Mouse (Mus musculus) stomach, postnatal 0 days (tissue): ENCODE data around the gene Cdc42ep2. TPM values are rescaled to one million over a fixed set of nuclear protein-coding genes. Genes with fewer than 3 reads are reported as not detected.

ENCODE experiments used
- ATAC-seq: fragments of 200-750 bp; cut with Nextera tagmentation; 2 replicates; pipeline ENCODE4 v1.8.0; 2017; ENCODE audit not compliant: low FRiP score, low TSS enrichment
- DNase-seq: peaks from one replicate; pipeline ENCODE4 v3.0.0-alpha.2; 2016; ENCODE audit warnings: low spot score
- H3K27ac ChIP-seq: fragments of 300-500 bp; sonication (generic); replicated peaks from 2 replicates; pipeline ENCODE4 v1.5.1; 2014; ENCODE audit warnings: mild to moderate bottlenecking, control low read depth
- H3K27me3 ChIP-seq: fragments of 300-500 bp; sonication (generic); 2 replicates; pipeline ENCODE4 v1.6.1; 2014; ENCODE audit warnings: low read length; ENCODE audit not compliant: control insufficient read depth, insufficient read depth
- H3K36me3 ChIP-seq: fragments of 300-500 bp; sonication (generic); 2 replicates; pipeline ENCODE4 v1.6.1; 2014; ENCODE audit warnings: low read length, mixed read lengths; ENCODE audit not compliant: control insufficient read depth, insufficient read depth
- H3K4me1 ChIP-seq: fragments of 300-500 bp; sonication (generic); replicated peaks from 2 replicates; pipeline ENCODE4 v1.6.1; 2014; ENCODE audit warnings: antibody characterized with exemption; ENCODE audit not compliant: control insufficient read depth, insufficient read depth
- H3K4me2 ChIP-seq: fragments of 300-500 bp; sonication (generic); replicated peaks from 2 replicates; pipeline ENCODE4 v1.6.1; 2014; ENCODE audit warnings: low read depth, mild to moderate bottlenecking, control low read depth, moderate library complexity
- H3K4me3 ChIP-seq: fragments of 300-500 bp; sonication (generic); 2 replicates; pipeline ENCODE4 v1.5.1; 2014; ENCODE audit warnings: low read depth, low read length, control low read depth
- H3K9ac ChIP-seq: fragments of 300-500 bp; sonication (generic); 2 replicates; pipeline ENCODE4 v1.6.1; 2014; ENCODE audit warnings: mild to moderate bottlenecking, low read length, control low read depth, mixed read lengths
- H3K9me3 ChIP-seq: fragments of 300-500 bp; sonication (generic); 2 replicates; pipeline ENCODE4 v1.6.1; 2016; ENCODE audit warnings: low read length; ENCODE audit not compliant: control insufficient read depth
- CTCF ChIP-seq: IDR thresholded peaks from 2 replicates; pipeline ENCODE4 v1.5.1; 2016; ENCODE audit warnings: antibody characterized with exemption, low read depth, mild to moderate bottlenecking, moderate library complexity
- EP300 ChIP-seq: optimal IDR thresholded peaks from 2 replicates; pipeline ENCODE3; 2016; ENCODE audit warnings: antibody characterized with exemption
- WGBS: fragments of 180-500 bp; shearing (Covaris S2); extraction: QIAGEN DNeasy Blood & Tissue Kit; methylation state at CpG from one replicate; pipeline ENCODE4 v1.1.7; 2014; 5-methylcytosine and 5-hydroxymethylcytosine counted together
- polyA plus RNA-seq: library from polyadenylated mRNA; unstranded; fragments of >200 nt; fragmentation: Nextera tagmentation; extraction: Ambion mirVana; gene quantifications from 2 replicates; pipeline ENCODE4 v1.2.1, GENCODE M21; 2015

Cdc42ep2 gene
- polyA plus RNA-seq, 1 experiment from 2014 or later, result 7.9 TPM

DNA sequence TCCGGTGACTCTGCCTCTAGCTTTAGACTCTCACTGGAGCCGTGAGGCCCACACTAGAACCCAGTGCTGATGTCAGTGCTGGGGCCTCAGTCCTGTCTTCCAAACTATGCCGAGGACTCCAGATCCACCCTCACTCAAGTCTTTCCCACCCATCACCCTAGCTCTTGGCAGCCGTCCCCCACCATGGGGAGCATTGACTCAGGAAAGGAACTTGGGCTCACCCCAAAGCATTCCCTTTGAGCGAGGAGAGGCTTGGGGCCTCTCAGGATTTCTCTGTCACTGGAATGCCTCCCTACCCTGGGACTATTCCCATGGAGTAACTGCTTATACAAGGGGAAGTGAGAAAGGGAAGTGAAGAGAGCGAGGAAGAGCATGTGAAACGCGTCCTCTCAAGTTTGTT, 21.3 kb upstream of the Cdc42ep2 start:
- Histone ChIP-seq H3K9ac (0 out of 2 replicates have a peak overlapping the region, but pooled peaks have one; percentile 27), H3K4me1 (peaks cover 10% of the 10 kb centered on the region), H3K4me3 (no peak overlapping the region), H3K27me3 (no peaks in the 10 kb centered on the region), H3K4me2 (no peak overlapping the region), H3K36me3 (peaks cover 4% of the 10 kb centered on the region; the same call in 1 of the 2 replicates), H3K9me3 (no peaks in the 10 kb centered on the region), H3K27ac (peak overlapping the region; percentile 63)
- WGBS, result 44% methylated on average over 8 of the region's 8 CpGs
- TF ChIP-seq CTCF (no peak), EP300 (no peak)
- ATAC-seq (no peak), DNase-seq (no peak)

- H3K4me3 ChIP-seq, result no peak overlapping the region
- H3K27ac ChIP-seq, result peak overlapping the region; percentile 63
- 29% methylated on average over 7 of the region's 7 CpGs for WGBS
- TF ChIP-seq CTCF, result no peak
- no peak for TF ChIP-seq EP300
- ATAC-seq, result peak; percentile 85
- H3K36me3 ChIP-seq, result peaks cover 4% of the 10 kb centered on the region; the same call in 1 of the 2 replicates
- H3K27me3 ChIP-seq, result no peaks in the 10 kb centered on the region
- DNase-seq, result peak; percentile 66
- peak overlapping the region; percentile 23; the same call in 1 of the 2 replicates for H3K9ac ChIP-seq
- no peak overlapping the region; the same call in 1 of the 2 replicates for H3K4me2 ChIP-seq
- H3K4me1 ChIP-seq, result peaks cover 10% of the 10 kb centered on the region
- no peaks in the 10 kb centered on the region for H3K9me3 ChIP-seq
Measured at GRCm38 (mm10) chr19:5945027-5945426, 20.4 kb upstream of the Cdc42ep2 start.

DNA sequence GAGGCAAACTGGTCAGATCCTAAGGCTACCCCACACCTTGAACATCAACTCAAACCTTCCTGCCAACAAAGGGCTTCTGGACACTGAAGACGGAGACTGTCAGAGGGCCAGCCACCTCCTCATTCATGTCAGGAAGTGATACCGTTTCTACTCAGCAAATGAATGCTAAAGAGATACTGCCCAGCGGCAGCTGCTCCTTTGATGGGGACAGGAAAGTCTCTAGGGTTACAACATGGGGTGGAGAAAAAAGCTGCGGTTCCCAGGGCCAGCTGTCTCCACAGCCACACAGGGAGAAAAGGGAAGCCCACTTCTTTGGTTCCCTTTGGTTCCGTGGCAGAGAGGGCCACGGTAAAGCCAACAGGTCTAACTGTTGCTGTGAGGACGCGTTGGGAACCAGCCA, 19.5 kb upstream of the Cdc42ep2 start:
- 77% methylated on average over 8 of the region's 8 CpGs for WGBS
- Histone ChIP-seq H3K9me3 (no peaks in the 10 kb centered on the region), H3K27me3 (no peaks in the 10 kb centered on the region), H3K4me1 (peaks cover 13% of the 10 kb centered on the region), H3K4me2 (no peak overlapping the region), H3K9ac (no peak overlapping the region), H3K36me3 (peaks cover 4% of the 10 kb centered on the region; the same call in 1 of the 2 replicates), H3K27ac (no peak overlapping the region), H3K4me3 (no peak overlapping the region)
- no peak for ATAC-seq
- TF ChIP-seq EP300 (no peak), CTCF (no peak)
- DNase-seq, result no peak

DNA sequence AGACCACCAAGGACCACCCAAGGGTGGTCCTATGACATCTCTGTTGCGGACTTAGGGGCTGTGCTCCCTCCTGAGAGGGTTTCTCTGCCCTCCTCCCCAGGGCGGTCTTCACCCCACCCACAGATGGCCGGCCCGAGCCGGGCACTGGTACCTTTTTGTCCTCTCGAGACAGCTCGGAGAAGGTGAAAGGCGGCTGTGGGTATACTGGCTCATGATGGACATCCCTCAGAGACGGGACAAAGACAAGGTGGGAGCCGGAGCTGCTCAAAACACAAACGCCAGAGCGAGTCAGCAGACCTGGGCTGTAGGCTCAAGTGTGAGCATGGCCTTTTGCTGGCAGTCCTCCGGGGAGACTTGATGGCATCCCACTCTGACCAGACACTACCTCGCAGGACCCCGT, 18.8 kb upstream of the Cdc42ep2 start:
- H3K36me3 ChIP-seq, result peaks cover 4% of the 10 kb centered on the region; the same call in 1 of the 2 replicates
- DNase-seq, result no peak
- WGBS, result 81% methylated on average over 15 of the region's 15 CpGs

GRCm38 (mm10) chr19:5942581-5942980, 18.0 kb upstream of the Cdc42ep2 start:
- Histone ChIP-seq H3K4me1 (peaks cover 19% of the 10 kb centered on the region), H3K27ac (0 out of 2 replicates have a peak overlapping the region, but pooled peaks have one; percentile 35), H3K4me2 (no peak overlapping the region), H3K36me3 (peaks cover 3% of the 10 kb centered on the region; the same call in 1 of the 2 replicates), H3K4me3 (no peak overlapping the region), H3K9ac (no peak overlapping the region), H3K9me3 (no peaks in the 10 kb centered on the region), H3K27me3 (no peaks in the 10 kb centered on the region)
- DNase-seq, result no peak
- whole genome bisulfite sequencing, result 83% methylated on average over 7 of the region's 7 CpGs
- no peak for ATAC-seq
- TF ChIP-seq EP300 (no peak), CTCF (no peak)

More for the DNA sequence above, 18.8 kb upstream of the Cdc42ep2 start:
- Histone ChIP-seq H3K27me3 (no peaks in the 10 kb centered on the region), H3K4me2 (no peak overlapping the region), H3K4me1 (peaks cover 13% of the 10 kb centered on the region), H3K27ac (0 out of 2 replicates have a peak overlapping the region, but pooled peaks have one; percentile 35), H3K9ac (no peak overlapping the region), H3K4me3 (no peak overlapping the region), H3K9me3 (no peaks in the 10 kb centered on the region)
- ATAC-seq, result no peak
- TF ChIP-seq CTCF (no peak), EP300 (no peak)

- no peak for DNase-seq
- Histone ChIP-seq H3K27ac (peak overlapping the region; percentile 70), H3K36me3 (no peaks in the 10 kb centered on the region; the same call in 1 of the 2 replicates), H3K4me1 (peaks cover 18% of the 10 kb centered on the region), H3K4me3 (no peak overlapping the region), H3K9ac (no peak overlapping the region), H3K27me3 (no peaks in the 10 kb centered on the region), H3K4me2 (no peak overlapping the region), H3K9me3 (no peaks in the 10 kb centered on the region)
- no peak for TF ChIP-seq CTCF
- TF ChIP-seq EP300, result no peak
- ATAC-seq, result no peak
- WGBS, result 88% methylated on average over 10 of the region's 10 CpGs
Measured at GRCm38 (mm10) chr19:5940656-5941055, 16.0 kb upstream of the Cdc42ep2 start.
